8 mouse cellular contexts compared by ENCODE assay signal in genomic region chr14:121365991-121366728, GRCm38 (mm10). TPM values are rescaled to one million over a fixed set of nuclear protein-coding genes. Genes with fewer than 3 reads are reported as not detected.
DNase-seq lines count a peak whose midpoint lies in the region; ATAC-seq and TF ChIP-seq lines count a peak whose summit lies in the region.

No protein-coding gene starts in this region.

- 31% methylated on average over 17 of the region's 17 CpGs for WGBS in lung, adult 2 months
- 78% methylated on average over 17 of the region's 17 CpGs for WGBS in forebrain, embryonic 14.5 days
- WGBS in liver, embryonic 16.5 days (ENCODE audit: insufficient replicate concordance): 11% methylated on average over 17 of the region's 17 CpGs
- 47% methylated on average over 17 of the region's 17 CpGs for WGBS in stomach, embryonic 16.5 days

- H3K27ac ChIP-seq in forebrain, embryonic 14.5 days (ENCODE audit: low read depth, low read length): no peak overlapping the region
- peak overlapping the region; percentile 92 for H3K27ac ChIP-seq in liver, embryonic 16.5 days (ENCODE audit: low read length)
- H3K27ac ChIP-seq in stomach, embryonic 16.5 days (ENCODE audit: low read length): peak overlapping the region; percentile 56
- H3K27ac ChIP-seq in layer of hippocampus, adult 2 months: no peak overlapping the region

- no peak overlapping the region for H3K4me2 ChIP-seq in forebrain, embryonic 14.5 days (ENCODE audit: low read length)
- H3K4me2 ChIP-seq in liver, embryonic 16.5 days (ENCODE audit: low read depth, low read length): peak overlapping the region; percentile 81
- H3K4me2 ChIP-seq in stomach, embryonic 16.5 days (ENCODE audit: low read depth, low read length): peak overlapping the region; percentile 39

- peaks cover 54% of the 10 kb centered on the region for H3K4me1 ChIP-seq in lung, adult 2 months (ENCODE audit: control insufficient read depth, insufficient read depth, low read length)
- peaks cover 19% of the 10 kb centered on the region for H3K4me1 ChIP-seq in forebrain, embryonic 14.5 days (ENCODE audit: control insufficient read depth, insufficient read depth, low read length)
- peaks cover 93% of the 10 kb centered on the region for H3K4me1 ChIP-seq in liver, embryonic 16.5 days (ENCODE audit: control insufficient read depth, low read depth, low read length)
- peaks cover 70% of the 10 kb centered on the region for H3K4me1 ChIP-seq in stomach, embryonic 16.5 days (ENCODE audit: control insufficient read depth, insufficient read depth, low read length)

- TF ChIP-seq POLR2A in lung, adult 2 months (IDR thresholded peaks at IDR 0.05; ENCODE audit: borderline replicate concordance, extremely low read depth, low read depth, low read length): no peak

- ATAC-seq in forebrain, embryonic 14.5 days: no peak
- ATAC-seq in liver, embryonic 16.5 days (ENCODE audit: low read depth): peak; percentile 79
- ATAC-seq in stomach, embryonic 16.5 days (ENCODE audit: insufficient read depth, low FRiP score): peak; percentile 61

- no peaks in the 10 kb centered on the region for H3K9me3 ChIP-seq in forebrain, embryonic 14.5 days (replicated peaks; ENCODE audit: control insufficient read depth, low read length)
- no peaks in the 10 kb centered on the region for H3K9me3 ChIP-seq in liver, embryonic 16.5 days (replicated peaks; ENCODE audit: control insufficient read depth, low read length)
- no peaks in the 10 kb centered on the region for H3K9me3 ChIP-seq in stomach, embryonic 16.5 days (replicated peaks; ENCODE audit: control insufficient read depth, low read length)

- H3K4me3 ChIP-seq in lung, adult 2 months (replicated peaks; ENCODE audit: extremely low read depth, low read depth, low read length): no peak overlapping the region
- H3K4me3 ChIP-seq in forebrain, embryonic 14.5 days (ENCODE audit: low read depth, low read length): no peak overlapping the region
- H3K4me3 ChIP-seq in liver, embryonic 16.5 days (ENCODE audit: low read depth, low read length): peak overlapping the region; percentile 47
- H3K4me3 ChIP-seq in stomach, embryonic 16.5 days (replicated peaks; ENCODE audit: low read length): no peak overlapping the region
- no peak overlapping the region for H3K4me3 ChIP-seq in layer of hippocampus, adult 2 months

- peak; percentile 50 to 53 for DNase-seq in lung, adult 18-20 months
- no peak for DNase-seq in lung, adult 2 months
- no peak for DNase-seq in forebrain, embryonic 14.5 days (ENCODE audit: low spot score)
- DNase-seq in ovary, adult 18-20 months (ENCODE audit: low spot score): no peak
- no peak for DNase-seq in layer of hippocampus, adult 2 months (ENCODE audit: low spot score in 2 of 2)
- DNase-seq in adrenal gland, postnatal 25 days: no peak

- H3K27me3 ChIP-seq in forebrain, embryonic 14.5 days (replicated peaks; ENCODE audit: control insufficient read depth, insufficient read depth, low read length): no peaks in the 10 kb centered on the region
- H3K27me3 ChIP-seq in liver, embryonic 16.5 days (ENCODE audit: control insufficient read depth, insufficient read depth, low read depth, low read length): no peaks in the 10 kb centered on the region
- H3K27me3 ChIP-seq in stomach, embryonic 16.5 days (ENCODE audit: control insufficient read depth, insufficient read depth, low read length): no peaks in the 10 kb centered on the region

- H3K9ac ChIP-seq in forebrain, embryonic 14.5 days (ENCODE audit: low read length): peak overlapping the region; percentile 5; the same call in 1 of the 2 replicates
- H3K9ac ChIP-seq in liver, embryonic 16.5 days (ENCODE audit: low read depth, low read length): peak overlapping the region; percentile 58
- H3K9ac ChIP-seq in stomach, embryonic 16.5 days (ENCODE audit: low read length): peak overlapping the region; percentile 31

- no peaks in the 10 kb centered on the region for H3K36me3 ChIP-seq in forebrain, embryonic 14.5 days (ENCODE audit: control insufficient read depth, insufficient read depth, low read length)
- H3K36me3 ChIP-seq in liver, embryonic 16.5 days (ENCODE audit: control insufficient read depth, insufficient read depth): no peaks in the 10 kb centered on the region
- no peaks in the 10 kb centered on the region for H3K36me3 ChIP-seq in stomach, embryonic 16.5 days (ENCODE audit: control insufficient read depth, insufficient read depth, low read length)

- no peak for TF ChIP-seq CTCF in lung, adult 2 months (IDR thresholded peaks at IDR 0.05; ENCODE audit: insufficient read depth, low read length)
- TF ChIP-seq CTCF in layer of hippocampus, adult 2 months (conservative IDR thresholded peaks at IDR 0.05): no peak

RNA-seq across cellular contexts. Expression of gene Stk24, which starts 13.7 kb away (rescaled TPM):
- 22.0 and 26.9 TPM in 2 replicates for polyA plus RNA-seq in lung, adult 2 months (2012; rRNA removed)
- 20.6 and 20.8 TPM in 2 replicates for polyA plus RNA-seq in forebrain, embryonic 14.5 days (2014; fragmentation: Nextera tagmentation; extraction: Ambion mirVana)
- 24.3 and 26.1 TPM in 2 replicates for polyA plus RNA-seq in liver, embryonic 16.5 days (2015; fragmentation: Nextera tagmentation; extraction: Ambion mirVana)
- polyA plus RNA-seq in stomach, embryonic 16.5 days (2015; fragmentation: Nextera tagmentation; extraction: Ambion mirVana): 33.2 and 33.6 TPM in 2 replicates
- total RNA-seq in layer of hippocampus, adult 2 months (2021): 10 to 100 TPM; 66.0 to 68.1 TPM
- total RNA-seq in adrenal gland, postnatal 25 days (2021): 110 and 127 TPM in 2 replicates

Comparison
In these comparisons a context has a peak if more than half of its experiments do, and no peak if none do; other contexts are left out.
1. DNase-seq: peak in lung, adult 18-20 months (2 of 2); none in lung, adult 2 months (single experiment), forebrain, embryonic 14.5 days (single experiment), ovary, adult 18-20 months (single experiment), layer of hippocampus, adult 2 months (0 of 2) and adrenal gland, postnatal 25 days (single experiment).
2. H3K27ac ChIP-seq: peak in liver, embryonic 16.5 days (single experiment) and stomach, embryonic 16.5 days (single experiment); none in forebrain, embryonic 14.5 days (single experiment) and layer of hippocampus, adult 2 months (single experiment).
3. H3K9ac ChIP-seq: peak in every context shown above with its lines; median percentile 58 in liver, embryonic 16.5 days; 31 in stomach, embryonic 16.5 days; 5 in forebrain, embryonic 14.5 days.